Mouse (Mus musculus) forebrain, embryonic 15.5 days (tissue): ENCODE measurements around the gene Susd6. TPM values are rescaled to one million over a fixed set of nuclear protein-coding genes. Genes with fewer than 3 reads are reported as not detected.

Source experiments
- ATAC-seq: fragments of 200-750 bp; cut with Nextera tagmentation; replicated peaks from 2 replicates; pipeline ENCODE4 v1.8.0; 2017; ENCODE audit warnings: mild to moderate bottlenecking, moderate TSS enrichment, moderate library complexity
- H3K27ac ChIP-seq: fragments of 300-500 bp; sonication (generic); replicated peaks from 2 replicates; pipeline ENCODE4 v1.5.1; 2015; ENCODE audit warnings: mild to moderate bottlenecking, inconsistent platforms
- H3K27me3 ChIP-seq: fragments of 300-500 bp; sonication (generic); 2 replicates; pipeline ENCODE4 v1.6.1; 2015; ENCODE audit warnings: inconsistent platforms
- H3K36me3 ChIP-seq: fragments of 300-500 bp; sonication (generic); 2 replicates; pipeline ENCODE4 v1.6.1; 2015; ENCODE audit warnings: mild to moderate bottlenecking, inconsistent platforms
- H3K4me1 ChIP-seq: fragments of 300-500 bp; sonication (generic); 2 replicates; pipeline ENCODE4 v1.6.1; 2015; ENCODE audit warnings: inconsistent platforms
- H3K4me2 ChIP-seq: fragments of 300-500 bp; sonication (generic); replicated peaks from 2 replicates; pipeline ENCODE4 v1.6.1; 2015; ENCODE audit warnings: mild to moderate bottlenecking, inconsistent platforms
- H3K4me3 ChIP-seq: fragments of 300-500 bp; sonication (generic); 2 replicates; pipeline ENCODE4 v1.5.1; 2015; ENCODE audit warnings: mild to moderate bottlenecking, inconsistent platforms
- H3K9ac ChIP-seq: fragments of 300-500 bp; sonication (generic); replicated peaks from 2 replicates; pipeline ENCODE4 v1.6.1; 2015; ENCODE audit warnings: mild to moderate bottlenecking, inconsistent platforms
- H3K9me3 ChIP-seq: fragments of 300-500 bp; sonication (generic); 2 replicates; pipeline ENCODE4 v1.6.1; 2016; ENCODE audit warnings: inconsistent platforms
- WGBS: fragments of 180-500 bp; shearing (Covaris S2); methylation state at CpG from one replicate; pipeline ENCODE4 v1.1.7; 2015; ENCODE audit warnings: mixed read lengths; 5-methylcytosine and 5-hydroxymethylcytosine counted together
- polyA plus RNA-seq: library from polyadenylated mRNA; unstranded; fragments of >200 nt; fragmentation: Nextera tagmentation; extraction: Ambion mirVana; gene quantifications from 2 replicates; pipeline ENCODE4 v1.2.1, GENCODE M21; 2015

The Susd6 gene
- polyA plus RNA-seq, 1 experiment from 2014 or later, result 14.3 TPM

- Histone ChIP-seq H3K9me3 (no peaks in the 10 kb centered on the region), H3K4me2 (no peak overlapping the region), H3K9ac (no peak overlapping the region), H3K27me3 (no peaks in the 10 kb centered on the region), H3K36me3 (no peaks in the 10 kb centered on the region), H3K4me1 (no peaks in the 10 kb centered on the region), H3K27ac (no peak overlapping the region), H3K4me3 (no peak overlapping the region)
- 91% methylated on average over 7 of the region's 7 CpGs for WGBS
- no peak for ATAC-seq
Measured at GRCm38 (mm10) chr12:80930141-80930540, 139.8 kb downstream of the Susd6 start.

Other genes starting within 250 kb of the Susd6 start
- gene Slc39a9, start 146.6 kb upstream of the Susd6 start, polyA plus RNA-seq, result 25.4 and 26.0 TPM in 2 replicates
- gene Erh, start 146.2 kb upstream of the Susd6 start, polyA plus RNA-seq, result 315 and 344 TPM in 2 replicates
- 0.46 and 0.89 TPM in 2 replicates for gene Plekhd1, start 97.9 kb upstream of the Susd6 start, polyA plus RNA-seq
- 6.2 and 7.4 TPM in 2 replicates for gene Ccdc177, start 29.8 kb upstream of the Susd6 start, polyA plus RNA-seq
- 481 and 491 TPM in 2 replicates for gene Srsf5, start 155.0 kb downstream of the Susd6 start, polyA plus RNA-seq
- 0.61 and 0.83 TPM in 2 replicates for gene Slc10a1, start 178.2 kb downstream of the Susd6 start, polyA plus RNA-seq
- gene Smoc1, start 236.3 kb downstream of the Susd6 start, polyA plus RNA-seq, result 10.3 and 12.1 TPM in 2 replicates